Mouse (Mus musculus) megakaryocyte, adult 5-6 weeks (primary cell): ENCODE measurements at regions not wholly inside any gene's neighbourhood (a gene's known extent, or its start where the extent isn't known, plus 50 kb on each side); places are given as distances from the start of the nearest gene placed in this dataset.

Experiments used
- ATAC-seq: 2 replicates; pipeline ENCODE4 v1.8.0; 2016; ENCODE audit warnings: mild to moderate bottlenecking, inconsistent platforms; ENCODE audit not compliant: poor library complexity, severe bottlenecking

DNA sequence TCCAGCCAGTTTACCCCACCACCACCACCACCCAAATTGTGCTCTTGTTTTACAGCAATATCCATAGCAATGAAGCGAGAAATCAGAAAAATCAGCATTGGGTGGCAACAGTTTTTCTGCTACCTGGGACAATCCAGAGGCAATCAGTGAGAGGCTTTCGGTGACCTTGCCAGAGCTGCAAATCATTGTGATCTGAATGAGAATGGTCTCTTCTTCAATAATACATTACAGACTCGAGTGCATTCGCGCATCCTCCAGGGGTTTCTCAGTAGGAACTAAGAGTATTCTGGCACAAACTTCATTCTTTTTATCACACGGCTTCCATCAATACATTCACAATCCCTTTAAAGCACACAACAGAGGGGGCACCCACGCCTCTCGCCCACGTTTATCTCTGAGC lies 91.2 kb downstream of the Srek1 start:
- ATAC-seq = no peak

DNA sequence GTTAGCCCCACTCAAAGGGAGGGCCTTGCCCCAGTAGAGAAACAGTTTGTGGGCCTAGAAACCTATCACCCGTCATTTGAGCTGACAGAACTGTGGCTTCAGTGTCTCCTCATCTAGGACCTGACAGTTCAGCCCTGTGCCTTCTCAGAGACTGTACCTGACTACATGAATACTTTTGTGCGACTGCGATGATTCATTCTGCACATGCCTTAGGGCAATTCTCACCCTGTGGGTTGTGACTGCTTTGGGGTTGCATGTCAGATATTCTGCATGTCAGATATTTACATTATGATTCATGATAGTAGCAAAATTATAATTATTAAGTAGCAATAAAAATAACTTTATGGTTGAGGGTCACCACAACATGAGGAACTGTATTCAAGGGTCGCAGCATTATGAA lies 93.7 kb downstream of the Srek1 start:
- ATAC-seq = no peak

DNA sequence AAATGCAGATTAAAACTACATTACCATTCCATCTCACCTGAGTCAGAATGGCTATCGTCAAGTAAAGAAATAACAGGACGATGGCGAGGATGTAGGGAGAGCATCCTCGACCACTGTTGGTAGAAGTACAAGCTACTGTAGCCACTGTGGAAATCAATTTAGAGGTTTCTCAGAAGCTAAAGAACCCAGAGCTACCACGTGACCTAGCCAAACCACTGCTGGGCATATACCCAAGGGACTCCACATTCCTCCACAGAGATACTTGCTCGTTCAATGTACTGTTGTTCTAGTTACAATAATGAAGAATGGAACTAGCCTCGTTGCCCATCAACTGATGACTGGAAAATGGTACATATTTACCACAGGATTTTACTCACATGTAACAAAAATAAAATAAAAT lies 94.4 kb downstream of the Srek1 start:
- no peak for ATAC-seq

DNA sequence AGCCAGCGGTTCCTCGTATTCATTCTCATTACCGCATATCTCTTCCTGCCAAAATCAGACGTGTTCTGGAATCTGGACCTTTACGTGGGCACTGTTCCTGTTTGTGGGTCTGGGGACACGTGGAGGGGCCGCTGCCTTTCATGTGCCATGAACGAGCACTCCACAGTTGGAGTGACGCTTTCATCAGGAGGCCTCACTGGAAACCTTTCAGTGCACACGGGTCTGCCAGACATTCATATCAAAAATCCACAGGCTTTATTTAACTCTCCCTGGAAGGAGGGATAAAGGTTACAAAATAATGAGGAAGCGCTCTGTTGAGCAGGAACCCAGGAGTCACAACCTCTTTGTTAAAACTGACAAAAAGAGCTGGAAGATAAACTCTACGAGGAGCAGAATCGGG lies 97.6 kb downstream of the Srek1 start:
- no peak for ATAC-seq

DNA sequence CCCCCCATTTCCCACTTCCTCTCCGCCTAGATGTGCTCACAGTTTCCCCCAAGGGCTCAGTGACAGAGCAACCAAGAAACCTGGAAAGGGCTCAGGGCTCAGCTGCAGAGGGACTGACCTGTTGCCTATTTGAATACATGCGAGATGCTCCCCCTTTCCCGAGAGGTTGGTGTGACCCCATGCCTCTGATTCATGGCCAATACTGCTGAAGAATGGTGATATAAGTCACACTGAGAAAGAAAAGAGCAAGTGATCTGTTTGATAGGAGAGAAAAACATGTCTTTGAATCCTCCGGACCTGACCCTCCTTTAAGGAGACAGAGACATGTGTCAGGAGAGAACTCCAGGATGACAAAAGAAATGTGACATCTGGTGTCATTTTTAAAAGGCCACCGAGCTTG lies 98.2 kb downstream of the Srek1 start:
- ATAC-seq = no peak

DNA sequence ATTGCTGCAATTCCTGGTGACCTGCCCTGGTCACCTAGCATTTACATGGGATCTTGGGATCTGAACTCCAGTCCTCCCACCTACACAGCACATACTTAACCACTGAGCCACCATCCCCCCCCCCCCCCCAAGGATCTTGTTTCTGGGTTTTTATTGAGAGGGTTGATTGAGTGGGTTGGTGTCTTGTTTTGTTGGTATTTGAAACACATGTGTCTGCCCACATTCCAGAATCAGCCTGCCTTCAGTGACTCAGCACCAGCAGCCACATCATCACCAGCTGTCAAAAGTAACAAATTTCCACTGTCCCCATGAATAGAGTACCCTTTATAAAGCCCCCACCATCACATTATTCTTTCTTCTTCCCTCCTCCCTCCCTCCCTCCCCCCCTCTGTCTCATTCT lies 103.8 kb downstream of the Srek1 start:
- ATAC-seq = no peak

DNA sequence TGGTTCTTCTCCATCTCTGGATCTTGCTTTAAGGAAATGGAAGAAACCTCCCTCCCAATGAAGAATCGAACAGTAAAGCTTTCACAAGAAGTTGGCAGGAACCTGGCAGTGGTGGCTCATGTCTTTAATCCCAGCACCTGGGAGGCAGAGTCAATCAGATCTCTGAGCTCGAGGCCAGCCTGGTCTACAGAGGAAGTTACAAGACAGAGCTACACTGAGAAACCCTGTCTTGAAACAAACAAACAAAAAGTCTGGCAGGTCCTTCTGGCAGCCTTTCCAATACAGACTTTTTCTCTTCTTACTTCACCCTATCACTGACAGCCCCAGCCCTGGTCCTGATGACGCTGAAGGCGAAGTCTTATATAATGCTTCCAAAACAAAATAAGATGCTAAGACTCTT lies 104.6 kb downstream of the Srek1 start:
- ATAC-seq = no peak

DNA sequence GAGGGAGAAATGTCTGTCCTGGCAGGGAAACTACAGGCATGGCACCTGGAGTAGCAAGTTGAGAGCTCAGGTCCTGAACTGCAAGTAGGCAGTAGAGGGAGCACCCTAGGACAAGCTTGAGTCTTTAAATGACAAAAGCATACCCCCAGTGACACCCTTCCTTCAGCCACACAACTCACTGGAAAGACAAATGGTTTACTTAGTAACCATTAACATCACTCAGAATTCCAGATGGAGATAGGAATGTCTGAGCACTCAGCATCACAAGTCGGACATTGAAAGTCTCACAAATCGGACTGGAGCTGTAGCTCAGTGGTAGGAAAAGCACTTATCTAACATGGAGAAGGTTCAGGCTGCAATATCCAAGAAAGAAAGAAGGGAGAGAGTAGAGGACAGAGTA lies 106.7 kb downstream of the Srek1 start:
- no peak for ATAC-seq

DNA sequence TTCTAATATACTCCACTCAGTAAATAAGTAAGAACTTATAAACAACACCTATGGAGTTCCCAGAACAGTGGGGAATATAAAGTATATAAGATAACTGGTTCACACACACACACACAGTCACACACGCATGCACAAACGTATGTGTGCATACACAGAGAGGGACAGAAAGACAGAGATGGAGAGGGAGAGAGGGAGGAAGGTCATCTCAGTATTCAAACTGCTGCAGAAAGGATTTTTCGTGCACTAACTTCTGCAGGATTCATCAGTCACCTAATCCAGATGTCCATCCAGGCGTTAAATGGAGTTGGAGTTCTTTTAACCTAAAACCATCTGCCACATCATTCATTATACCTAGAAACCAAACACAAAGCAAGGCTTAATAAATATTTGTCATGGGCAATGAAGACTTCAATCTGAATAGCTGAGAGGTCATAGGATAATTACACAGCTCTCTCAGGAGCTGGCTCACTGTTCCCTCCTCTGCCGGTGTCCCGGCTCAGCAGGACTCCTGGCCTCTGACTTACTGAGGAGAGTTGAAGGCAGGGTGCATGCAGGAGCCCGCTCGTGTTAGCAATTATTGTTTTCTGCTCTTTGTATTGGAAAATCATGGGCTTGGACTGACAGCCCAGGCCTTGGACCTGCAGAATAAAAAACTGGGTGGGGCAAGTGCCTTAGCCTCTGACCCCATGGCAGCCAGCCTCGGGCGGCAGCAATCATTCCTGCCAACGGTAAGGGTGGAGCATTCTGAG lies 114.0 kb downstream of the Srek1 start:
- ATAC-seq = no peak

DNA sequence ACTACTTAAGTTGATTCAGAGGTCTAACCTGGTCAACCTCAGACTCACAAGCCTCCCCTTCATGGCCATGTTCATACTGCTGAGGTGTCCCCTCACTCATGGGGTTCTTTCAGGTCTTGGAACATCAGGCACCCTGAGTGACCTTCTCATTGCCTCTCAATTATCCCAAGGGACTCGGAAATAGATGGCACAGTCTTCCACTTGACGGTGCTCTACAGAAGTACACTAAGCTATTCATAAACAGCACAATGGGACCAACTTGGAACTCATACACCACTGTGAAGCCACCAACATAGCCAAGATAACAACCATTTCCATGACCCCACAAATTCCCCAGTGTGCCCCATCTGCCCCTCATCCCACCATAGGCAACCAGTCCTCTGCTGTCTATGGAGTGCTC lies 118.4 kb downstream of the Srek1 start:
- no peak for ATAC-seq

DNA sequence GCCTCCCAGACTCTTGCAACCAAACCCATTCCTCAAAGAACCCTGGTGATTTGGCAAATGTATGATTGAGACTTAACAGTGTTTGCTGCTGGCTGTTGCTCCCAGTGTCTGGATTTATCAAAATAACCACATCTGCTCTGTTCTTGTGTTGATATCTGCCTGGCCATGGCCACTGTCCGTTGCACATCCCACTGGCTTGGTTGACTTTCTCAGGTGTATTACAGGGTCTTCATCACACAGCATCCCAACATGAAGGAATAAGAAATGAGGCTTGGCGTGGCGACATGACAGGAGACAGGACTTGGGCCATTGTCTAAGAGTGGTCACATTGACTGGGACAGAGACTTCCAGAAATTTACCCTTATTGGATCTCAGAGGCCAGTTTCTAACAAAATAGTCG lies 121.2 kb downstream of the Srek1 start:
- ATAC-seq = no peak

DNA sequence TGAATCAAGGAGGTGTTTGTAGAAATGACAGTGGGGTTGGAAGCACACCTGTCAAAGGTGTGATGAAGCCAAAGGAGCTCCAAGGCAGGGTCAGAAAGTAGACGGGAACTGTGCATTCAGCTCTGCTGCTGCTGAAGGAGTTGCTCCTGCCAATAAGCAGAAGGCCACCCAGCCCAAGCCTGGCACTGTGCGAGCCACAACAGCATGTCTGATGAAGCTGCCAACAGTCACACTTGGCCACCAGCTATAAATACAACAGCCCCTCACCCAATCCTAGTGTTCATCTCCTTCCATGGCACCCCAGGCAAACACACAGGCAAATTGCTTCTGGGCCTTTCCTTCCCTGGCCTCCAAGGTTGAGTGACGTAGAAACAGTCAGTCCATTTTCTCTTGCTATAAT lies 125.0 kb downstream of the Srek1 start:
- no peak for ATAC-seq

DNA sequence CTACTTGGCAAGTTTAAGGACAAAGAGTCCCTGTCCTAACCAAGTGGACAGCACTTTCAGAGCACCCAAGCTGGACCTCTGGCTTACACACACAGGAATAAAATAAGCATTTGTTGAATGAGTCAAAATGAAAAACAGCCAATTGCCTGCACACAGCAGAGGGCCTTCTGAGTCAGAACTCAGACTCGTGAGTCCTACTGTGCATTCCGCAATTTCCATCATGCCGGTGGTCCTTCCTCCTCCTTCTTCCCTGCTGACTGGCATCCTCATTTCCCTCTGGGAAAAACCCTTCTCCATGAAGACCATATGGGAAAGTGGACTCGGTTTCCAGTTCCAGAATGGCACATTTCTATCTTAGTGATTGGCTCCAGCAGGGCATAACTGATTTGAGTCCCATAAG lies 126.4 kb downstream of the Srek1 start:
- ATAC-seq = no peak

DNA sequence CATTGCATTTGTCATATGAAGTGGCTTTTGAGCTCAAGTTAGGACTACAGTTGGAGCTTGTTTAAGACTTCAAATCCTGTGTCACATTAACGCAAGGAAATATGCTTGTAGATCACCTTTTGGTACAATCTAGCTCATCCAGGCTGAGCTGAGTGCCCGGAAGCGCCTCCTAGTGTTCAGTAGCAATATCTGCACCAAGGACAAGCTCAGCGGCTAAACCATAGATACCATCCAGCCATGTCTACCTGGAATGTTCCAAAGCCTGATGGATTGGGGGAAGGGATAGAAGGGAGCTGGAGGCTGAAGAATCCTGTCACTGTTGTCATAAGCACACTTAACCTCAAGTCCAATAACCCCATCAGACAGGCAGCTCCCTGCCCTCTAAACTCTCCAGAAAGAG lies 128.4 kb downstream of the Srek1 start:
- ATAC-seq = peak; percentile 72

DNA sequence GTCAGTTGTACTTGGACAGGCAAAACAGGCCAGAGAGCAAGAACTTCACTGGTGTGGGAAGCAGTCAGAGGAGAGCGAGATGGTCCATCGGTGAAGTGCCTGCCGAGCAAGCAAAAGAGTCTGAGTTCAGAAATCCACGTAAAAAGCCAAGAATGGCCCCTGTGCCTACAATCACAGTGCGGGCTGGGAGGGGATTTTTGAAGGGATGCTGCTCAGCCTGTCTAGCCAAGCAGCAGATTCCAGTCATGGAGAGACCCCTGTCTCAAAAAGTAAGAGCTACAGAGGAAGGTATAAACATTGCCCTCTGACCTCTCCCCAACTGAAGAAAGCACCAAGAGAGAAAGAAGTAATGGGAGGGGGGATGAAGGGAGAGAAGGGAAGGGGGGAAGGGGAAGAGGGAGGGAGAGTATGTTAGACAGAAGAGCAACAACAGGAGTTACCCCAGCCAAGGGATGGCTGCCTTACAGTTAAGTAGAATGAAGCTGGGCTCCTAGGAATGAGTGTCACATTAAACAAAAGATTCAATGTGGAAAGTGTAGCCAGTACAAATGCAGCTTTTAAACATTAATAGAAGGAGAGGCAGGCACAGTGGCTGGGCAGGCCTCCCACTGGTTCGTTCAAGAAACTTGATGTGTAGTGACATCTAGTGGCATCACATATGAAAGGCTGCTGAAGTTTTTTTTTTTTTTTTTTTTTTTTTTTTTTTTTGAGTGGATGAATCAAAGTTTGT lies 130.2 kb downstream of the Srek1 start:
- no peak for ATAC-seq

DNA sequence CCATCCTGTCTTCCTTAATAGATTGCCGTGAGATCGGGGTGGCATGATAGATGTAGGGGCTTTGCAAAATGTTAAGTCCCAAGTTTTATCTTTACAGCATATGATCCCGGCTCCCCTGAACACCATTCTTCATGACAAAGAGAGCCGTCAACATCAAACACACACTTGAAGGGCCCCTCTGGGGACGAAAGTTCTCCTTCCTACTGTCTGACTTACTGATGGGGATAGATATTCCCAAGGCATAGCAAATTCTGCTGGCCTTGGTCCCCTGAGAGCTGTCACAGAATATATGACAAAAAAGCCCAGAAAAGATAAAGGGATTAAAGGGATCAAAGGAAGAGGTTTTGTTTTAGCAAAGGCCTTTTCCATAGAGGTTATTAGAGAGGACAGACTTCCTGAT lies 130.9 kb downstream of the Srek1 start:
- no peak for ATAC-seq

DNA sequence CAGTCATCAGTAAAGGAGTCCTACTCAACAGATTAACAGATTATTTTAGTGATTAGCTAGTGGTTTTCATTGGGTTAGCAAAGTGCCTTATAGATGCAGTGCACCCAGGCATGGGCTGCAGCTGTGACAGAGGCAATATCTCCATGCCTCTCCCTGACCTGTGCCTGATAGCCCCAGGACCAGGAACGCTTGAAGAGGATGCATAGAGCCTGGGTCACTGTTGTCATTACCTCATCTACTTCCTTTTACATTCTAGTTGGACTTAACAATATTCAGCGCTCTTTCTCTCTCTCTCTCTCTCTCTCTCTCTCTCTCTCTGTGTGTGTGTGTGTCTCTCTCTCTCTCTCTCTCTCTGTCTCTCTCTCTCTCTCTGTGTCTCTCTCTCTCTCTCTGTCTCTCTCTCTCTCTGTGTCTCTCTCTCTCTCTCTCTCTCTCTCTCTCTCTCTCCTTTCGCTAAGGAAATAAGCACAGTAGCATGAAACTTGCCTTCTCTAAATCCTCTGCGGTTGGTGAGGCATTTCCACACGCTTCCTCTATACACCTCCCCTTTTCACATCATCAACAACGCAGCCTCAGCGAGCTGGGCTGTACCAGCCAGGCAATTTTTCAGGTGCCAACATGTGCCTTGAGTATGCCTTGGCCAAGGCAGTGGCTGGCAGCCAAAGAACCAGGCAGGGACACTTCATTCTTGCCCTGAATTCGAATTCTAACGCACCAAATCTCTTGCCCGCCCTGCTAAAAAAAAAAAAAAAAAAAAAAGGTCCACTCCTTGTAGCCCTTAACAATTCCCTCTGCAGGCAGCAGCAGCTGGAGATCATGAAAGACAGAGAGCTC lies 131.6 kb downstream of the Srek1 start:
- ATAC-seq = no peak

DNA sequence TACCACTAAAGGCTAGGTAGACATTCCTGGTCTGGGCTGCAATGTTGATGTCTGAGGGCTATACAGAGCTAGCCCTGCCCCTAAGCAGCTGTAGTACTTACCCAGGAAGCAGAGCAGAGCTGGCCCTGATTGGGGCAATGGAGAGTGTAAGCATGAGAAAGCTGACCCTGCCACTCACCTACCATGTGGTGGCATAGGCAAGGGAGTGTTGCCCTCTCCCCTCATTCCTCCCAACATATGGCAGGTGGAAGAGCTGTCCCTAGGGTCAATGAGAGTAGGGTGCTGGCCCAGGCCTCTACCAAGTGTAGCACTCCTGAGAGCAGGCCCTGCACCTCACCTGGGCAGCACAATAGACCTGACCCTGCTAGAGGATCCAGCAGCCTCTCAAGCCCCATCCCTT lies 136.4 kb downstream of the Srek1 start:
- no peak for ATAC-seq

DNA sequence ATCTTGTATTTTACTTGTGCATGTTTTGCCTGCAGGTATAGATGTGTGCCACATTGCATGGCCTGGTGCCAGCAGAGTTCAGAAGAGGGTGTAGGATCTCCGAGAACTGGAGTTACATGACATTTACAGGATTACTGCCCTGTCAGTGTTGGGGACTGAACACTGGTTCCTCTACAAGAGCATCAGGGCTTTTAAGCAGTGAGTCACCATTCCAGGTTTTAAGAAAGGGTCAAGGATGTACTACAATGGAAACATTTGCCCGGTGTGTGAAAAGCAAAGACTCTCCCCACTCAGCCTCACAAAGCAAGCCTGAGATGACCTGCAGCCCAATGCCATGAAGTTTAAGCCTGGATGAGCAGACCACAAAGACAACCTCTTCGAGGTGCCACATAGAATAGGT lies 137.0 kb downstream of the Srek1 start:
- ATAC-seq = no peak

DNA sequence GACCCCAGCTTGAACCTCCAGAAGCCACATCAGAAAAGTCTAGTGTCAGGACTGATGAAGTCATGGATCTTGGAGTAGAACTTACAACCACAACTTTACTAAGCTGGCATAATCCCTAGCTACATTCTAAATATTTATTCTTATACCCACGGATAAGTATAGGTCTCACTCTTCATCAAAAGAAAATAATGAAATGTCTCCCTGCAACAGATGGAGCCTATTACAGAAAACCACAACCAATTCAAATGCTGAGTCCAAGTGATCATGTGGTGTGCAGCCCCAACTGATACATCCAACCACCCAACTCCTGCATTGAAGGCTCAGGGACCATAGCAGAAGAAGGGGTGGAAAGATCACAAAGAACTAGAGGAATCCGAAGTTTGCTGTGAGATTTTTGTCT lies 137.8 kb downstream of the Srek1 start:
- ATAC-seq = no peak

DNA sequence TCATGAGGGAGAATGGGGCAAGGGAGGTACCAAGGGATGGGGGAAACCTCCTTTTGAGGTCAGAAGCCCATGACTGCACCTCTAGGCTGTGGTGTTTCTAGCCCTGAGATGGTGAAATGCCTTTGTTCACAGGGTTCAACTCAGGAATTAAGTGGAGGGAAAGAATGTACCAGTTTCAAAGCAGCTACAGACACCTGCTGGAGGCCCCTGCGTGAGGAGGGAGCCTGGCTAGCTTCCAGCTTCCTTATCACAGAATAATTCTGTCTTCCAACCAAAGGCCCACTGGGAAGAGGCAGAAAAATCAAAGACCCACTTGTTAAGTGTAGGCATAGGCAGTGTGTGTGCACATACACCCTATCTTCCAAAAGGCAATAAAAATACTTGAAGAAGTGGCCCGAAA lies 150.6 kb downstream of the Srek1 start:
- no peak for ATAC-seq

DNA sequence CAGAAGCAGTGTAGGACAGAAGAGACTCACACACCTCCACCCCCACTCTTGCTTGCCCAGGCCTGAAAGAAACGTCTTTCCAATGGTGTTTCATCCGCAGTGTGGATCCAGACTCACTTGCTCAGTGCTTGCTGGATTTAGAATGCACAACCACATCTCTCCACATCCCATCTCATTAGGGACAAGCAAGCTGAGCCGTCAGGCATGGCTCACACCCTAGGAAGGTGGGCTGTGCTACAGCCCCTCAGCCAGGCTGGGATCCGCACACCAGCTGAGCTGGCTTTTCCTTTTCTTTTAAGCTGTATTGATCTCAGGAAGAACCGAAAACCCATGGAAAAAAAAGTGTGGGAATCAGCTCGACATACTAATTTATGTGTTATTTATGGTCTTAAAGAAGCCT lies 151.1 kb downstream of the Srek1 start:
- no peak for ATAC-seq
